Mouse (Mus musculus): ENCODE results near the gene Olfr71.

DNA sequence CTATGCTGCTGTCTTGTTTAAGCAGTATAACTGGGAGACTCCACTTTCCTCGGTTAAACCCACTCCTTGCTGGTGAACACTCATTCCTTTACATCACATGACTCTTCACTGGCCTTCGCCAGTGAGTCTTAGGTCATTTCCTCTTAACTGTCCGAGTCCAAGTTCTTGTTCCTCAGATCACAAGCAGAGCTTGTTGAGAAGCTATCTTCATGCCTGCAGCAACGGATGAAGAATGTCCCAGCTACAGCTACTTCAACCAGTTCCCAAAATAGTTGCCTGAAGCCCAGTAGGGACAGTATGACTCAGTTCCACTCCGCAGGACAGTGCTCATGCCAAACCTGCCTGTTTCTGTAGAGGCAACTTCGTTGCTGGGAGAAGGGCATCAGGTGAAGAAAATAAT, 47.2 kb upstream of the Olfr71 start:
- TF ChIP-seq CTCF (IDR thresholded peaks at IDR 0.05; ENCODE audit: low read depth) (no peak), EP300 (IDR thresholded peaks at IDR 0.05; ENCODE audit: low read depth) (no peak)
